Comparison of ENCODE assay signal across 9 mouse cellular contexts in genomic region chr3:101161421-101161940, GRCm38 (mm10). TPM values are rescaled to one million over a fixed set of nuclear protein-coding genes. Genes with fewer than 3 reads are reported as not detected.
DNase-seq lines count a peak whose midpoint lies in the region; ATAC-seq lines count a peak whose summit lies in the region.
"Had no signal": no experiment of that assay in that cellular context is flagged by ENCODE, and none has a peak within 500 bp of the region (broad histone marks: within the 10 kb centered on the region; RNA-seq: fewer than 3 reads in every experiment).

No protein-coding gene starts in this region.

- no peak; the same call in 1 of the 2 replicates for ATAC-seq in heart, embryonic 12.5 days (ENCODE audit: insufficient number of reproducible peaks, low FRiP score)
- ATAC-seq in hindbrain, embryonic 14.5 days (ENCODE audit: low FRiP score), result peak; percentile 11; the same call in 1 of the 2 replicates
- peak; percentile 46; the same call in 1 of the 2 replicates for ATAC-seq in neural tube, embryonic 11.5 days (ENCODE audit: insufficient read depth, low FRiP score, low TSS enrichment)
- ATAC-seq: liver, embryonic 12.5 days had no signal

- H3K9me3 ChIP-seq in heart, embryonic 12.5 days (replicated peaks), result 0 out of 2 replicates have a peak, but pooled peaks cover 3% of the 10 kb centered on the region
- H3K9me3 ChIP-seq in hindbrain, embryonic 14.5 days (ENCODE audit: control insufficient read depth, low read length), result no peaks in the 10 kb centered on the region
- H3K9me3 ChIP-seq in neural tube, embryonic 11.5 days (ENCODE audit: control insufficient read depth, low read length), result no peaks in the 10 kb centered on the region
- H3K9me3 ChIP-seq: liver, embryonic 12.5 days had no signal

- H3K9ac ChIP-seq in heart, embryonic 12.5 days, result peak overlapping the region; percentile 0; the same call in 1 of the 2 replicates
- H3K9ac ChIP-seq in hindbrain, embryonic 14.5 days, result no peak overlapping the region
- no peak overlapping the region for H3K9ac ChIP-seq in neural tube, embryonic 11.5 days (ENCODE audit: low read length)
- H3K9ac ChIP-seq: liver, embryonic 12.5 days had no signal

- peaks cover 44% of the 10 kb centered on the region for H3K4me1 ChIP-seq in heart, embryonic 12.5 days (replicated peaks)
- H3K4me1 ChIP-seq in hindbrain, embryonic 14.5 days (replicated peaks; ENCODE audit: control insufficient read depth, insufficient read depth, low read length), result peaks cover 23% of the 10 kb centered on the region
- H3K4me1 ChIP-seq in neural tube, embryonic 11.5 days (ENCODE audit: control insufficient read depth, insufficient read depth, low read length), result peaks cover 7% of the 10 kb centered on the region
- H3K4me1 ChIP-seq: liver, embryonic 12.5 days had no signal

- no peaks in the 10 kb centered on the region for H3K27me3 ChIP-seq in heart, embryonic 12.5 days (replicated peaks)
- H3K27me3 ChIP-seq in hindbrain, embryonic 14.5 days (ENCODE audit: control insufficient read depth, insufficient read depth, low read length), result no peaks in the 10 kb centered on the region
- H3K27me3 ChIP-seq in neural tube, embryonic 11.5 days (ENCODE audit: control insufficient read depth, insufficient read depth, low read length), result no peaks in the 10 kb centered on the region
- H3K27me3 ChIP-seq: liver, embryonic 12.5 days had no signal

- no peak overlapping the region for H3K4me3 ChIP-seq in heart, embryonic 12.5 days
- H3K4me3 ChIP-seq in hindbrain, embryonic 14.5 days (replicated peaks; ENCODE audit: low read length), result no peak overlapping the region
- no peak overlapping the region for H3K4me3 ChIP-seq in neural tube, embryonic 11.5 days (ENCODE audit: low read depth, low read length)
- H3K4me3 ChIP-seq: liver, embryonic 12.5 days had no signal

- DNase-seq in heart, adult 11 months, result no peak
- DNase-seq in embryo, embryonic 10.5 days (ENCODE audit: low spot score), result peak; percentile 88
- DNase-seq in hindbrain, embryonic 14.5 days (ENCODE audit: low spot score), result no peak
- peak; percentile 49 for DNase-seq in neural tube, embryonic 11.5 days (ENCODE audit: low spot score)
- DNase-seq in urinary bladder, adult 2 months (ENCODE audit: low spot score), result no peak
- DNase-seq in ovary, postnatal 10 days (ENCODE audit: low spot score), result no peak
- DNase-seq in thymus, postnatal 36 days, result no peak

- H3K4me2 ChIP-seq in heart, embryonic 12.5 days, result peak overlapping the region; percentile 44
- 0 out of 2 replicates have a peak overlapping the region, but pooled peaks have one; percentile 23 for H3K4me2 ChIP-seq in hindbrain, embryonic 14.5 days (replicated peaks)
- no peak overlapping the region for H3K4me2 ChIP-seq in neural tube, embryonic 11.5 days (ENCODE audit: low read depth)
- H3K4me2 ChIP-seq: liver, embryonic 12.5 days had no signal

- WGBS in heart, embryonic 12.5 days, result 17% methylated on average over 11 of the region's 11 CpGs
- WGBS in hindbrain, embryonic 14.5 days, result 20% methylated on average over 11 of the region's 11 CpGs
- 21% methylated on average over 11 of the region's 11 CpGs for WGBS in neural tube, embryonic 11.5 days

- H3K27ac ChIP-seq in heart, embryonic 12.5 days (ENCODE audit: poor library complexity, severe bottlenecking), result peak overlapping the region; percentile 27; the same call in 1 of the 2 replicates
- H3K27ac ChIP-seq in hindbrain, embryonic 14.5 days, result peak overlapping the region; percentile 52; the same call in 1 of the 2 replicates
- H3K27ac ChIP-seq in neural tube, embryonic 11.5 days (ENCODE audit: low read depth, low read length), result peak overlapping the region; percentile 1; the same call in 1 of the 2 replicates
- H3K27ac ChIP-seq: liver, embryonic 12.5 days had no signal

- H3K36me3 ChIP-seq in heart, embryonic 12.5 days, result no peaks in the 10 kb centered on the region
- no peaks in the 10 kb centered on the region for H3K36me3 ChIP-seq in hindbrain, embryonic 14.5 days (replicated peaks; ENCODE audit: control insufficient read depth, insufficient read depth)
- H3K36me3 ChIP-seq in neural tube, embryonic 11.5 days (ENCODE audit: control insufficient read depth, insufficient read depth, low read length), result no peaks in the 10 kb centered on the region
- H3K36me3 ChIP-seq: liver, embryonic 12.5 days had no signal

RNA-seq across cellular contexts. Expression of gene Ptgfrn, which starts 51.4 kb away (rescaled TPM):
- 6.8 and 7.3 TPM in 2 replicates for polyA plus RNA-seq in heart, embryonic 12.5 days (2016; fragmentation: Nextera tagmentation; extraction: Ambion mirVana)
- polyA plus RNA-seq in hindbrain, embryonic 14.5 days (2014; fragmentation: Nextera tagmentation; extraction: Ambion mirVana), result 3.6 and 3.7 TPM in 2 replicates
- 3.1 and 3.6 TPM in 2 replicates for polyA plus RNA-seq in neural tube, embryonic 11.5 days (2014; fragmentation: Nextera tagmentation; extraction: Ambion mirVana)
- 31.0 and 62.3 TPM in 2 replicates for polyA plus RNA-seq in urinary bladder, adult 2 months (2012; rRNA removed)

Comparison
In these comparisons a context has a peak if more than half of its experiments do, and no peak if none do; other contexts are left out.
1. H3K27ac ChIP-seq: peak in every context shown above with its lines; median percentile 52 in hindbrain, embryonic 14.5 days; 27 in heart, embryonic 12.5 days; 1 in neural tube, embryonic 11.5 days.
2. DNase-seq: peak in embryo, embryonic 10.5 days (single experiment) and neural tube, embryonic 11.5 days (single experiment); none in heart, adult 11 months (single experiment), hindbrain, embryonic 14.5 days (single experiment), urinary bladder, adult 2 months (single experiment), ovary, postnatal 10 days (single experiment) and thymus, postnatal 36 days (0 of 2).